Mouse (Mus musculus) kidney, adult 2 months (tissue): Measurements from ENCODE around the gene Wnt16.

ENCODE experiments used
- CTCF ChIP-seq: fragments of 200-500 bp; conservative IDR thresholded peaks from 2 replicates; pipeline ENCODE4 v1.5.1; 2011; ENCODE audit warnings: low read depth, mild to moderate bottlenecking, control low read depth, low read length, moderate library complexity, mixed read lengths; ENCODE audit not compliant: insufficient read depth, insufficient read length
- POLR2A ChIP-seq: fragments of 200-500 bp; IDR thresholded peaks from one replicate; pipeline ENCODE4 v1.6.1; 2011; ENCODE audit warnings: low read depth, low read length, control low read depth

DNA sequence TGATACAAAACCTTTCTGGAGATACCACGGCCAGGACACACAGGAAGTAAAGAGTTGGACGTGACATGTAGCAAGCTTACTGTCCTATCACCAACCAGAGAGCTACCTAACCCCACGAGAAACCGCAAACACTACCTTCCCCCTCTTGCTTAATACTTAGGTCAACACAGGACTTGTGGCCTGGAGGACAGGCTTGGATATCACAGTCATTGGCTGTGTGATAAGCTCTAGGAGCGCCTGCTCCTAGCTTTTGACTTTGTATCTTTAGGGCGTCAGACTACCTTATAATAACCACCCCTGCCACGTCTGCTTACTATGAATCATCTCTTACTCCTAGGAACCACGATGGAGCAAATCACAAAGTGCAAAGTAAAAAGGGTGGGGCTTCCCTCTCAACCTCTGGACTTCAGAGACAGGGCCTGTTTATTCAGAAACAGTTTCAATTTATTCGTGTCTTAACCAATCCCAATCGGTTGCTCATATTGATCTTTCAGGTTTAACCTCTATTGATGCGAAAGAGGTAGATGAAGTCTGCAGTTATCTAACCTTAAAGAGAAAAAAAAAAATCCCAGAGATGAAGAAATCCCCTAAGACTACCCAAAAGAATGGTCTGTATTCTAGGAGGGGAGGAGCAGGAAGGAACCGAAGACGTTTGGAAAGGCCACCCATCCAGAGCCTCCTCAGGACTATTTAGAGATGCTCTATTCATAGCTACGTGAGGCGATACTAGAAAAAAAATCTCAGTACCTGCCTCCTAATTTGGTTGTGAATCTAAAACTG is 51.9 kb downstream of the Wnt16 start:
- TF ChIP-seq POLR2A (no peak), CTCF (no peak)
